Mouse (Mus musculus): ENCODE results near the gene Wrnip1.

- TF ChIP-seq EP300 (IDR thresholded peaks at IDR 0.05; ENCODE audit: low read depth in 1 of 2, low read length in 2 of 2) (no peak), GATA1 (IDR thresholded peaks at IDR 0.05; ENCODE audit: low read depth, low read length) (no peak), MAZ (IDR thresholded peaks at IDR 0.05; ENCODE audit: low read depth, low read length) (no peak)
Measured at GRCm38 (mm10) chr13:32795166-32795565, 6.7 kb upstream of the Wrnip1 start.
